Mouse (Mus musculus): ENCODE results near the gene Pxdc1.

- TF ChIP-seq CTCF (IDR thresholded peaks at IDR 0.05; ENCODE audit: low read depth, low read length) (no peak), POLR2A (IDR thresholded peaks at IDR 0.05; ENCODE audit: insufficient read depth, low read length) (no peak)
Measured at GRCm38 (mm10) chr13:34663762-34664161, 10.5 kb upstream of the Pxdc1 start.
